Mouse (Mus musculus) hindbrain, embryonic 16.5 days (tissue): ENCODE measurements around the gene Trim75. TPM values are rescaled to one million over a fixed set of nuclear protein-coding genes. Genes with fewer than 3 reads are reported as not detected.

Experiments
- ATAC-seq: fragments of 200-750 bp; cut with Nextera tagmentation; 2 replicates; pipeline ENCODE4 v1.8.0; 2017; ENCODE audit warnings: moderate TSS enrichment, moderate library complexity
- H3K27ac ChIP-seq: fragments of 300-500 bp; sonication (generic); 2 replicates; pipeline ENCODE4 v1.5.1; 2014; ENCODE audit warnings: low read depth, mild to moderate bottlenecking, control low read depth, low read length, moderate library complexity
- H3K27me3 ChIP-seq: fragments of 300-500 bp; sonication (generic); replicated peaks from 2 replicates; pipeline ENCODE4 v1.6.1; 2014; ENCODE audit warnings: low read length; ENCODE audit not compliant: control insufficient read depth, insufficient read depth
- H3K36me3 ChIP-seq: fragments of 300-500 bp; sonication (generic); 2 replicates; pipeline ENCODE4 v1.6.1; 2014; ENCODE audit warnings: mild to moderate bottlenecking, low read length, moderate library complexity, mixed read lengths; ENCODE audit not compliant: control insufficient read depth, insufficient read depth
- H3K4me1 ChIP-seq: fragments of 300-500 bp; sonication (generic); 2 replicates; pipeline ENCODE4 v1.6.1; 2014; ENCODE audit warnings: low read depth, low read length; ENCODE audit not compliant: control insufficient read depth, insufficient read depth
- H3K4me2 ChIP-seq: fragments of 300-500 bp; sonication (generic); 2 replicates; pipeline ENCODE4 v1.6.1; 2014; ENCODE audit warnings: mild to moderate bottlenecking, low read length, control low read depth, moderate library complexity
- H3K4me3 ChIP-seq: fragments of 300-500 bp; sonication (generic); 2 replicates; pipeline ENCODE4 v1.5.1; 2014; ENCODE audit warnings: mild to moderate bottlenecking, low read length, control low read depth, moderate library complexity
- H3K9ac ChIP-seq: fragments of 300-500 bp; sonication (generic); 2 replicates; pipeline ENCODE4 v1.6.1; 2014; ENCODE audit warnings: low read depth, mild to moderate bottlenecking, control low read depth, low read length, moderate library complexity
- H3K9me3 ChIP-seq: fragments of 300-500 bp; sonication (generic); 2 replicates; pipeline ENCODE4 v1.6.1; 2014; ENCODE audit warnings: mild to moderate bottlenecking, low read length, moderate library complexity; ENCODE audit not compliant: control insufficient read depth
- WGBS: fragments of 180-500 bp; shearing (Covaris S2); extraction: QIAGEN DNeasy Blood & Tissue Kit; methylation state at CpG from one replicate; pipeline ENCODE4 v1.1.7; 2014; 5-methylcytosine and 5-hydroxymethylcytosine counted together
- polyA plus RNA-seq: library from polyadenylated mRNA; unstranded; fragments of >200 nt; fragmentation: Nextera tagmentation; extraction: Ambion mirVana; gene quantifications from 2 replicates; pipeline ENCODE4 v1.2.1, GENCODE M21; 2015

Trim75 gene
- 0.05 TPM in 1 of 2 replicates, not detected in the other for polyA plus RNA-seq

- WGBS, result 91% methylated on average over 4 of the region's 4 CpGs
- Histone ChIP-seq H3K9ac (no peak within 1 kb of the TSS), H3K27me3 (no peaks in the 10 kb centered on the region), H3K4me1 (no peaks in the 10 kb centered on the region), H3K27ac (no peak within 1 kb of the TSS), H3K4me3 (no peak within 1 kb of the TSS), H3K4me2 (no peak within 1 kb of the TSS), H3K9me3 (no peaks in the 10 kb centered on the region), H3K36me3 (no peaks in the 10 kb centered on the region)
- no peak for ATAC-seq
Observed at GRCm38 (mm10) chr8:64987731-64988130, at the start of gene Trim75. TSS of gene Trim75 (minus strand) at chr8:64987831.

DNA sequence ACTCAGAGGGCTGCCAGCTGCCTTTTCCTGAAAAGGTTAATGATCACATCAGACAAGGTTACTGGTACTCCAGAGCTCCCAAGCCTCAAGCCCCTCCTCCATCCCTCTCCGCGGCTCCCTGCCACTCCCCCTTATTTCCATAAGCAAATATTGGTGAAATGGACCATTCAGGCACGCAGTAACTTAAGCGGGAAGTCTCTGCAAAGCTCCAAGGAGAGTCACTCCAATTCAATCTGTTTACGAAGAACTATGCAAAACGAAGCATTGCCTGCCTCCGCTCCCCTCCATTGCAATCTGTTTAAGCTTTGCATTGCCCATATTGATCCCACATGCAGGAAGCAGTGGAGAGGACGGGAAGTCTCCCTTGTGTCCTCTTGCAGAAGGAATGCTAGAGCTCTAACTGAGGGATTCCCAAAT, 49.5 kb upstream of the Trim75 start, which contains the start of gene Apela:
Apela (minus strand) TSS at position 220 of the 417 bp plus-strand sequence.
- Histone ChIP-seq H3K9me3 (no peaks in the 10 kb centered on the region), H3K4me2 (peak within 1 kb of the TSS; percentile 63), H3K9ac (peak within 1 kb of the TSS; percentile 48), H3K4me3 (peak within 1 kb of the TSS; percentile 41), H3K27ac (no peak within 1 kb of the TSS), H3K27me3 (no peaks in the 10 kb centered on the region), H3K4me1 (peaks cover 5% of the 10 kb centered on the region; the same call in 1 of the 2 replicates), H3K36me3 (no peaks in the 10 kb centered on the region)
- WGBS, result 0% methylated on average over 8 of the region's 8 CpGs
- peak; percentile 84 for ATAC-seq

- Histone ChIP-seq H3K27ac (no peak overlapping the region), H3K9ac (no peak overlapping the region), H3K36me3 (no peaks in the 10 kb centered on the region), H3K4me1 (peaks cover 5% of the 10 kb centered on the region; the same call in 1 of the 2 replicates), H3K4me2 (no peak overlapping the region), H3K4me3 (no peak overlapping the region), H3K9me3 (no peaks in the 10 kb centered on the region), H3K27me3 (no peaks in the 10 kb centered on the region)
- ATAC-seq, result no peak
- WGBS, result 44% methylated on average over 2 of the region's 2 CpGs
Observed at GRCm38 (mm10) chr8:65034136-65034535, 46.5 kb upstream of the Trim75 start.

- no peaks in the 10 kb centered on the region for H3K27me3 ChIP-seq
- 86% methylated on average over 13 of the region's 13 CpGs for WGBS
Observed at GRCm38 (mm10) chr8:65033056-65033455, 45.4 kb upstream of the Trim75 start.

DNA sequence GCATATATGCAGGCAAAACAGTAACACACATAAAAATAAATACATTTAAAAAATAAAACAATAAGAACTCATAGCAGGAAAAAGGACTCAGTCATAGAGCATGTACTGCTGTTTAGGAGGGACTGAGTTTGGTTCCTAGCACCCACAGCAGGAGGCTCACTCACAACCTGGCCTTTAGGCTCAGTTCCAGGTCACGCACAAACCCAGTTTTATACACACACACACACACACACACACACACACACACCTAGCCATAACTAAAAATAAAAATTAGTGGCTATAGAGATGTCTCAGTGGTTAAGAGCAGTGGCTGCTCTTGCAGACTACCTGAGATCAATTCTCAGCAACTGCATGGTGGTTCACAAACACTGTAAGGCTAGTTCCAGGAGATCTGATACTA, 44.5 kb upstream of the Trim75 start:
- no peak overlapping the region for H3K4me2 ChIP-seq
- 100% methylated on average over 1 of the region's 1 CpGs for WGBS
- H3K27me3 ChIP-seq, result no peaks in the 10 kb centered on the region
- no peak overlapping the region for H3K4me3 ChIP-seq
- H3K27ac ChIP-seq, result no peak overlapping the region
- H3K36me3 ChIP-seq, result no peaks in the 10 kb centered on the region
- H3K9ac ChIP-seq, result no peak overlapping the region
- H3K9me3 ChIP-seq, result no peaks in the 10 kb centered on the region
- ATAC-seq, result no peak
- peaks cover 2% of the 10 kb centered on the region; the same call in 1 of the 2 replicates for H3K4me1 ChIP-seq

More at GRCm38 (mm10) chr8:65033056-65033455, 45.4 kb upstream of the Trim75 start:
- Histone ChIP-seq H3K4me3 (no peak overlapping the region), H3K4me2 (no peak overlapping the region), H3K36me3 (no peaks in the 10 kb centered on the region), H3K9ac (no peak overlapping the region), H3K27ac (no peak overlapping the region), H3K4me1 (peaks cover 5% of the 10 kb centered on the region; the same call in 1 of the 2 replicates), H3K9me3 (no peaks in the 10 kb centered on the region)
- no peak for ATAC-seq

DNA sequence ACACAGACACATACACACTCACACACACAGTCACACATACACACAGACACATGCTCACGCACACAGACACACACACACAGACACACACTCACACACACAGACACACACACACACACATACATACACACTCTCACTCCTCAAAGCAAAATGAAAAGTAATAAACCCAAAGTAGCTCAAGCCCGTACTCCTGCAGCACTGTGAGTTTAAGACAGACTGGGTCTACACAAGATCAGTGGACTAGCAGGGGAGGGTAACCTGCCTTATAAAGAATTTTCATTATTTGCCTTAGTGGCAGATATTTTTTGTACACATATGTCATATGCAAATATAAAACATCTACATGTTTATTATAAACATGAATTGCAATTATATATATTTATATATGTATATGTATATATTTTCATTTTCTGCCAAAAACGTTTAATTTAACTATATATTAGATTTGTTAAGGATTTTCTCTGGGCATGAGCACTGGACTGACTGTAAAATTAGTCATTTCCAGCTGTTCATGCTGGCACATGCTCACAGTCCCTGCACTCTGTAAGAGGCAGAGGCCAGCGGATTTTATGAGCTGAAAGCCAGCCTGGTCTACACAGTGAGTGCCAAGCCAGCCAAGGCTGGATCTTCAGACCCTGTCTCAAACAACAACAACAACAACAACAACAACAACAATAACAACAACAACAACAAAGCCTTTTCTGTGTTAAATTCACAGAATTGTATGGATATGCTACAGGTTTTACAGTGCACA, 43.3 kb upstream of the Trim75 start:
- no peak overlapping the region for H3K27ac ChIP-seq
- no peak overlapping the region for H3K4me3 ChIP-seq
- no peak overlapping the region for H3K4me2 ChIP-seq
- no peaks in the 10 kb centered on the region for H3K36me3 ChIP-seq
- no peak overlapping the region for H3K9ac ChIP-seq
- no peaks in the 10 kb centered on the region for H3K27me3 ChIP-seq
- WGBS, result 79% methylated on average over 4 of the region's 4 CpGs
- no peaks in the 10 kb centered on the region for H3K9me3 ChIP-seq
- no peak for ATAC-seq
- H3K4me1 ChIP-seq, result 0 out of 2 replicates have a peak, but pooled peaks cover 2% of the 10 kb centered on the region

DNA sequence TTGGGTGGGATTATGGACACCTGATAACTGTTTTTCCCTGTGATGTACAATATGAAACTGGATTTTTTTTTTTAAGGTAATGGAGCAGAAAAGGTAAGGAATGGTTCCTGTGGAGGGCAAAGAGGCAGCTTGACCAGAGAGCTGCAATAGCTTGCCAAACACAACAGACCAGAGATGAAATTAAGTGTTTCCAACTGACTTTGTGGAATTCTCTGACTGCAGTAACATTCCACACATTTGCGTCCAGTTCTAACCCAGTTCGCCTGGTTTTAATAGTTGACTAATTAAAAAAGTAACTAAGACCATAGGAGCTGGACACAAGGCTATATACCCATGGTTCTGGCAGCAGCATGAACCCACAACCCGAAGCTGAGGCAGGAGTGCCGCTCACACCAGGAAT, 42.1 kb upstream of the Trim75 start:
- H3K9ac ChIP-seq, result no peak overlapping the region
- 91% methylated on average over 4 of the region's 4 CpGs for WGBS
- H3K4me3 ChIP-seq, result no peak overlapping the region
- no peaks in the 10 kb centered on the region for H3K27me3 ChIP-seq
- no peaks in the 10 kb centered on the region for H3K36me3 ChIP-seq
- H3K4me1 ChIP-seq, result no peaks in the 10 kb centered on the region
- no peaks in the 10 kb centered on the region for H3K9me3 ChIP-seq
- H3K4me2 ChIP-seq, result no peak overlapping the region
- no peak overlapping the region for H3K27ac ChIP-seq
- no peak for ATAC-seq

DNA sequence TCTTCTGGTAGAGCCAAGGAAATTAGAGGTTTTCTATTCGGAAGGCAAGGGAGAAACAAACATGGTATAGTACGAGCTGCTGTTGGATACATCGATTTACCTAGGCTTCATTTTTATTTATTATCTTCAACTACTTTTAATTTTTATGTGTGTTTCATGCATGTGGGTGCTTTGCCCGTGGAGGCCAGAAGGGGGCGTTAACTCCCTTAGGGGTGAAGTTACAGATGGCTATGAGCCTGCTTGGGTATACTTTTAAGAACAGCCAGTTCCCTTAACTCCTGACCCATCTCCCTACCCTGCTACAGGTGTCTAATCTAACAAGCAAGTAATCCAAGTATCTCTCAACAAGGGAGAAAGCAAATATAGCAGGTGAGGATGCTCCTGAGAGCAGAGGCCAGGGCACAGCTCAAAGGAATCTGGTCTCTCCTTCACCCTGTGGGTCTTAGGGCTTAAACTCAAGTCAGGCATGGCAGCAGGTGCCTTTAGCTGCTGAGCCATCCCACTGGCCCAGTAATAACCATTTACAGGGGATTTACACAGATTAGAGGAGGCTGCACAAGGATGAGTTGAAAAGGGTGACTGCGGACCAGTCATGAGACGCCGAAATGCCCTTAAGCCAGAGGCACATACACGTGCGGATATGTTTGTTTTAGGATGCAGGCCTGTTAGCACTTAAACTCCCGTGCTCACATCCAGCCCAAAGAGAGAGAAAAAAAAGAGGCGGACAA, 41.5 kb upstream of the Trim75 start:
- H3K4me1 ChIP-seq, result no peaks in the 10 kb centered on the region
- H3K27me3 ChIP-seq, result no peaks in the 10 kb centered on the region
- H3K36me3 ChIP-seq, result no peaks in the 10 kb centered on the region
- no peak overlapping the region for H3K4me3 ChIP-seq
- no peaks in the 10 kb centered on the region for H3K9me3 ChIP-seq
- WGBS, result 86% methylated on average over 12 of the region's 12 CpGs
- H3K9ac ChIP-seq, result no peak overlapping the region
- ATAC-seq, result no peak
- no peak overlapping the region for H3K27ac ChIP-seq
- no peak overlapping the region for H3K4me2 ChIP-seq

GRCm38 (mm10) chr8:65022485-65022884, 34.9 kb upstream of the Trim75 start:
- Histone ChIP-seq H3K4me3 (no peak overlapping the region), H3K27me3 (no peaks in the 10 kb centered on the region), H3K27ac (no peak overlapping the region), H3K36me3 (no peaks in the 10 kb centered on the region), H3K4me2 (no peak overlapping the region), H3K9ac (no peak overlapping the region), H3K4me1 (no peaks in the 10 kb centered on the region), H3K9me3 (no peaks in the 10 kb centered on the region)
- WGBS, result 51% methylated on average over 8 of the region's 8 CpGs
- ATAC-seq, result peak; percentile 63; the same call in 1 of the 2 replicates
